Mouse (Mus musculus): ENCODE measurements around the gene Crybb2. TPM values are rescaled to one million over a fixed set of nuclear protein-coding genes. Genes with fewer than 3 reads are reported as not detected.
A peak's percentile ranks its signal among the peaks of the same experiment; 100 is the strongest.

Crybb2 gene
- total and polyA plus RNA-seq, 2 experiments from 2014 or later: not detected

DNA sequence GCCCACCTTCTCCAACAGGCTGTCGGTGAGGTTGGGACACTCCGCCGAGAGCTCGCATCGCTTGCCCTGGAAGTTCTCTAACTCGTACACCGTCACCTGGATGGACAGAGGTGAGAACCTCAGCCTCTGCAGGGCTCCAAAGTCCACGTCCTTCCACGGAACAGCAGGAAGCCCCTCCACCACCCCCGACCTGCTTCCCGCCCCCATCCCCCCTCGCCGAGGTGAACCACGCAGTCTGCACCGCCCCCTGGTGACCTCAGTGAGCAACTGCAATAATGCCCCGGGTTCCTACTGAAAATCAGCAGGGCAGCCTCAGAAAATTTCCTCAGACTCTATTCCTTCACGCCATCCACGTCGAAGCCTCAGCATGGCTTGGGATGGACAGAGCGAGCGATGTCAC, 9.9 kb upstream of the Crybb2 start:
- Histone ChIP-seq H3K27me3 (ENCODE audit: control insufficient read depth, insufficient read depth, low read length) (peaks cover 30% of the 10 kb centered on the region), H3K9me3 (replicated peaks; ENCODE audit: control insufficient read depth, low read length) (no peaks in the 10 kb centered on the region), H3K27ac (ENCODE audit: low read depth) (no peak overlapping the region), H3K36me3 (replicated peaks; ENCODE audit: control insufficient read depth, insufficient read depth, low read length) (no peaks in the 10 kb centered on the region), H3K4me1 (ENCODE audit: control insufficient read depth, insufficient read depth) (peaks cover 8% of the 10 kb centered on the region; the same call in 1 of the 2 replicates), H3K4me2 (ENCODE audit: low read depth, low read length) (peak overlapping the region; percentile 12; the same call in 1 of the 2 replicates), H3K4me3 (ENCODE audit: low read depth, low read length) (no peak overlapping the region), H3K9ac (replicated peaks; ENCODE audit: low read depth, low read length) (no peak overlapping the region)
- TF ChIP-seq CTCF (IDR thresholded peaks at IDR 0.05; ENCODE audit: low read depth): peak; percentile 61
- TF ChIP-seq EP300 (IDR thresholded peaks at IDR 0.05; ENCODE audit: low read depth): no peak
- DNase-seq (ENCODE audit: low spot score) (no peak), ATAC-seq (ENCODE audit: insufficient read depth, low read depth) (no peak)
- 24% methylated on average over 21 of the region's 21 CpGs for WGBS

DNA sequence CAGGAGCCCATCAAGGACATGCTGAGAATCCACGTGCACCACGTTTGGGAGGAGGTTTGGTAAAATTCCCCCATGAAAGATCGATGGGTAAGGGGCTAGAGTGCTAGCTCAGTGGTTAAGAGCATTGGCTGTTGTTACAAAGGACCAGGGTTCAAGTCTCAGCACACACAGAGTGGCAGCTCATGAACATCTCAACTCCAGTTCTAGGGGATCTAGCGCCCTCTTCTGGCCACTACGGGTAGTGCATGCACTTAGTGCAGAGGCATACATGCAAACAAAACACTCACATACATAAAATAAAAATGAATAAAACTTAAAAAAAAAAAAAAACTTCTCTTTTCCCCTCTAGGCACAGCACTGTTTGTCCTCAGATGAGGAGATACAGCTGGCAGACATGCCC, 8.8 kb upstream of the Crybb2 start:
- DNase-seq (ENCODE audit: low spot score) (no peak), ATAC-seq (ENCODE audit: insufficient read depth, low read depth) (no peak)
- Histone ChIP-seq H3K36me3 (replicated peaks; ENCODE audit: control insufficient read depth, insufficient read depth, low read length) (no peaks in the 10 kb centered on the region), H3K9me3 (replicated peaks; ENCODE audit: control insufficient read depth, low read length) (no peaks in the 10 kb centered on the region), H3K9ac (replicated peaks; ENCODE audit: low read depth, low read length) (no peak overlapping the region), H3K4me2 (ENCODE audit: low read depth, low read length) (no peak overlapping the region), H3K27ac (ENCODE audit: low read depth) (no peak overlapping the region), H3K4me1 (ENCODE audit: control insufficient read depth, insufficient read depth) (peaks cover 8% of the 10 kb centered on the region; the same call in 1 of the 2 replicates), H3K4me3 (ENCODE audit: low read depth, low read length) (no peak overlapping the region), H3K27me3 (ENCODE audit: control insufficient read depth, insufficient read depth, low read length) (peaks cover 30% of the 10 kb centered on the region)
- peak; percentile 45 for TF ChIP-seq CTCF (IDR thresholded peaks at IDR 0.05; ENCODE audit: low read depth)
- no peak for TF ChIP-seq EP300 (IDR thresholded peaks at IDR 0.05; ENCODE audit: low read depth)
- WGBS: 60% methylated on average over 5 of the region's 5 CpGs

DNA sequence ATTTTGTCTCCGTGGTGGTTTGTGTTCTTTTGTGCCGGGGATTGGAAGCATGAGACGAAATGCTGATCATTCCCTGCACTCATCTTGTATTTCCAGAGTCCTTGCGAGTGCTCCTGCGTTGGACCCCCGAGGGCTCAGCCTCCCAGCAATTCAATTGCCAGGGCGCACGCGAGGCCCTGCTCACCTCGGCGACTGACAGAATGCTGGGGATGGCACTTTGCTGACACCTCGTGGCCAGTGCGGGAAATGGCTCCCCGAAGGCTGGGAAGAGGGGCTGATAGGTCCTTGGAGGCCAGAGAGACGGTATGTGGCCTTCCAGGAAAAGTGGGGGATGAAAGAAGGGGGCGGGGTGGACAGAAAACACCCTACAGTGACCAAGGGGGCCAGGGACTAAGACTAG, 15.6 kb downstream of the Crybb2 start:
- ATAC-seq (ENCODE audit: insufficient read depth, low read depth): peak; percentile 65
- TF ChIP-seq CTCF (IDR thresholded peaks at IDR 0.05; ENCODE audit: low read depth) (peak; percentile 100), EP300 (IDR thresholded peaks at IDR 0.05; ENCODE audit: low read depth) (no peak)
- peak; percentile 54 for DNase-seq (ENCODE audit: low spot score)

DNA sequence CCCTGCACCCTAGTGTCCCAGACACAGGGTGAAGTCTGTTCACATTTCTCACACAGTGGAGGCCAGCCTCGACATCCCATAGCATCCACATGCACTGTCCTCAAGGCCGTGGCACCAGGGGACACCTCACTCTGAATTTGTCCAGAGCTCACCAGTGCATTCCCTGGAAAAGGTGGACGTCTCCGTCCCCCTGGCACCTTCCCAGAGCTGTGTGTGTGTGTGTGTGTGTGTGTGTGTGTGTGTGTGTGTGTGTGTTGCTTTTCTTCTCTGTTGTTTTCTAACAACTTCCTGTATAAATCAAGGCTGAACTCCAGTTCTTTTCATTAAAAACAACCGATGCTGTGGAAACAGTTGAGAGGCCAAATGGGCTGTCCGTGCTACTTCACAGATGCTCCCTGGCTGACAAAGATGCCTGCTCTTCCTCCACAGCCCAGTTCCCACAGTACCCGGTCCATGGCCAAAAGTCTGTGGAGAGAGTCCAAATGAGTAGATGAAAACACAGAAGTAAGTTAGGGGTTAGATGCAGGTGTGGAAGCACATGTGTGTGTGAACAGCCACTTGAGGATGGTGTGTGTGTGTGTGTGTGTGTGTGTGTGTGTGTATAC, 19.2 kb downstream of the Crybb2 start:
- H3K4me2 ChIP-seq (ENCODE audit: low read depth, low read length): no peak overlapping the region
- TF ChIP-seq EP300 (IDR thresholded peaks at IDR 0.05; ENCODE audit: low read depth) (no peak), CTCF (IDR thresholded peaks at IDR 0.05; ENCODE audit: low read depth) (no peak)
- WGBS: 59% methylated on average over 7 of the region's 7 CpGs
- H3K27ac ChIP-seq (ENCODE audit: low read depth): no peak overlapping the region
- H3K36me3 ChIP-seq (replicated peaks; ENCODE audit: control insufficient read depth, insufficient read depth, low read length): no peaks in the 10 kb centered on the region
- no peaks in the 10 kb centered on the region for H3K4me1 ChIP-seq (ENCODE audit: control insufficient read depth, insufficient read depth)
- DNase-seq (ENCODE audit: low spot score) (no peak), ATAC-seq (ENCODE audit: insufficient read depth, low read depth) (no peak)
- H3K4me3 ChIP-seq (ENCODE audit: low read depth, low read length): no peak overlapping the region
- H3K27me3 ChIP-seq (ENCODE audit: control insufficient read depth, insufficient read depth, low read length): peaks cover 13% of the 10 kb centered on the region; the same call in 1 of the 2 replicates
- H3K9ac ChIP-seq (replicated peaks; ENCODE audit: low read depth, low read length): no peak overlapping the region
- H3K9me3 ChIP-seq (replicated peaks; ENCODE audit: control insufficient read depth, low read length): no peaks in the 10 kb centered on the region

More for the DNA sequence above, 15.6 kb downstream of the Crybb2 start:
- Histone ChIP-seq H3K4me2 (ENCODE audit: low read depth, low read length) (no peak overlapping the region), H3K9me3 (replicated peaks; ENCODE audit: control insufficient read depth, low read length) (no peaks in the 10 kb centered on the region), H3K9ac (replicated peaks; ENCODE audit: low read depth, low read length) (no peak overlapping the region), H3K36me3 (replicated peaks; ENCODE audit: control insufficient read depth, insufficient read depth, low read length) (no peaks in the 10 kb centered on the region), H3K27me3 (ENCODE audit: control insufficient read depth, insufficient read depth, low read length) (peaks cover 31% of the 10 kb centered on the region; the same call in 1 of the 2 replicates), H3K4me3 (ENCODE audit: low read depth, low read length) (no peak overlapping the region), H3K27ac (ENCODE audit: low read depth) (no peak overlapping the region), H3K4me1 (ENCODE audit: control insufficient read depth, insufficient read depth) (no peaks in the 10 kb centered on the region)
- 6% methylated on average over 16 of the region's 16 CpGs for WGBS

DNA sequence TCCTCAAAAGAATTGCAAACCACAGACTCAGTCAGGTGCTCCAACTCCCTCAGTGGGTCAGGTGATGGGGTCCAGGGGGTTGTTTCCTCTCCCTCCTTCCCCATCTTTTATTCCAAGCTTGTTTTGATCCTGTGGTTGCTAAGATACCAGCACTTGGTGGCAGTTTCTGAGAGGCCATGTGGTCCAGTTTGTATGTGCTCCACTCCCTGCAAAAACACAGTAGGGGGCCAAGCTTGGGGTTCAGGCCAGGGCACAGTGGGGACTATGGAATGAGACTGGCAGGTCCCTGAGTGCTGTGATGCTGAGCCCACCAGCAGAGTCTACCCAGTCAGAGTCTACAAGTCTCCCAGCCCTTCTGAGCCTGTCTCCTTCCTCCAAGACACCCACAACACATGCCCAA, 20.0 kb downstream of the Crybb2 start:
- ATAC-seq (ENCODE audit: insufficient read depth, low read depth) (no peak), DNase-seq (ENCODE audit: low spot score) (no peak)
- TF ChIP-seq CTCF (IDR thresholded peaks at IDR 0.05; ENCODE audit: low read depth) (no peak), EP300 (IDR thresholded peaks at IDR 0.05; ENCODE audit: low read depth) (no peak)
- H3K27me3 ChIP-seq (ENCODE audit: control insufficient read depth, insufficient read depth, low read length): peaks cover 8% of the 10 kb centered on the region; the same call in 1 of the 2 replicates
- H3K9ac ChIP-seq (replicated peaks; ENCODE audit: low read depth, low read length): no peak overlapping the region
- no peaks in the 10 kb centered on the region for H3K9me3 ChIP-seq (replicated peaks; ENCODE audit: control insufficient read depth, low read length)
- H3K4me3 ChIP-seq (ENCODE audit: low read depth, low read length): no peak overlapping the region
- no peaks in the 10 kb centered on the region for H3K36me3 ChIP-seq (replicated peaks; ENCODE audit: control insufficient read depth, insufficient read depth, low read length)
- H3K4me1 ChIP-seq (ENCODE audit: control insufficient read depth, insufficient read depth): no peaks in the 10 kb centered on the region
- H3K27ac ChIP-seq (ENCODE audit: low read depth): no peak overlapping the region
- H3K4me2 ChIP-seq (ENCODE audit: low read depth, low read length): no peak overlapping the region

All from heart, postnatal 0 days (tissue).